Mouse (Mus musculus): ENCODE data around the gene Sash3.
"Not testable (repeated sequence)": the region's sequence is repeated elsewhere in the genome, so short reads cannot be mapped to it uniquely, and the experiment has no call there.

The Sash3 gene

GRCm38 (mm10) chrX:48202436-48202835, 56.2 kb downstream of the Sash3 start:
- DNase-seq (ENCODE audit: low spot score in 2 of 2), result no peak

GRCm38 (mm10) chrX:48202995-48203394, 56.8 kb downstream of the Sash3 start:
- no peak for DNase-seq (ENCODE audit: low spot score in 2 of 2)

- DNase-seq (ENCODE audit: low spot score in 2 of 2), result no peak
These were observed 57.5 kb downstream of the Sash3 start for GRCm38 (mm10) chrX:48203763-48204162.

- DNase-seq (ENCODE audit: low spot score in 2 of 2), result peak in 1 of 2 experiments; percentile 4
These were observed 58.2 kb downstream of the Sash3 start for GRCm38 (mm10) chrX:48204469-48204868.

- DNase-seq (ENCODE audit: low spot score in 2 of 2), result peak in 1 of 2 experiments; percentile 3
These were observed 61.7 kb downstream of the Sash3 start for GRCm38 (mm10) chrX:48207761-48208487.

- DNase-seq (ENCODE audit: low spot score in 2 of 2), result peak; percentile 87 to 88
These were observed 62.4 kb downstream of the Sash3 start, which contains the start of gene Zdhhc9 for GRCm38 (mm10) chrX:48208519-48209185. Gene Zdhhc9, minus strand, starts transcription at chrX:48208878.

GRCm38 (mm10) chrX:48209746-48210145, 63.5 kb downstream of the Sash3 start:
- not testable (repeated sequence) for DNase-seq (ENCODE audit: low spot score in 2 of 2)
